Mouse (Mus musculus): ENCODE measurements around the gene Grm8.

DNA sequence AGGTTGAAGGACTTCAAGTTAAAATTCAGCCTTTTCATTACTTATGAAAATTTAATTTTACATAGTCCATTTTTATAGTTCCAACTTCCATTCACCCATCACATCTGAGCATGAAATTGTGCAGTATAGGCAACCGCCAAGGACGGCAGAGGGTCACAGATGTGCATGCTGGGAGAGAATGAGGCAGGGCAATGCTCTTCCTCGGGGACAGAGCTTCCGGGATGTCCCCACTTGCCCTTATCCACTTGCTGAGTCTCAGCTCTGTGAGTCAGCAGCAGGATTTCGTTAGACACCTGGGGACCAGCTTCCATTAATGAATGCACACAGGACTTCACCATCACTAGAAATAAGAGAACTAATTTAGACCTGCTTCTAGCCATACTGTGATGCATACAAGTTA lies 183.5 kb downstream of the Grm8 start:
- TF ChIP-seq CTCF (IDR thresholded peaks at IDR 0.05) = no peak
- TF ChIP-seq EP300 (IDR thresholded peaks at IDR 0.05; ENCODE audit: insufficient read depth, low read depth, low read length) = no peak
- TF ChIP-seq POLR2A (IDR thresholded peaks at IDR 0.05; ENCODE audit: insufficient read depth, low read depth, low read length) = no peak

Data from heart, adult 2 months (tissue).